Mouse (Mus musculus) adrenal gland, postnatal 10 days (tissue): Measurements from ENCODE around the gene Vsir. TPM values are rescaled to one million over a fixed set of nuclear protein-coding genes. Genes with fewer than 3 reads are reported as not detected.
A peak's percentile ranks its signal among the peaks of the same experiment; 100 is the strongest.

ENCODE experiments used
- DNase-seq: peaks from one replicate; pipeline ENCODE4 v3.0.0; 2021; ENCODE audit warnings: mixed read lengths
- total RNA-seq, 2 experiments: library from RNA; stranded (reverse); gene quantifications; 2 replicates each; pipeline ENCODE4 v1.2.3; 2021

Gene Vsir
- total RNA-seq, 2 experiments from 2014 or later = 20.1 to 21.0 TPM

DNA sequence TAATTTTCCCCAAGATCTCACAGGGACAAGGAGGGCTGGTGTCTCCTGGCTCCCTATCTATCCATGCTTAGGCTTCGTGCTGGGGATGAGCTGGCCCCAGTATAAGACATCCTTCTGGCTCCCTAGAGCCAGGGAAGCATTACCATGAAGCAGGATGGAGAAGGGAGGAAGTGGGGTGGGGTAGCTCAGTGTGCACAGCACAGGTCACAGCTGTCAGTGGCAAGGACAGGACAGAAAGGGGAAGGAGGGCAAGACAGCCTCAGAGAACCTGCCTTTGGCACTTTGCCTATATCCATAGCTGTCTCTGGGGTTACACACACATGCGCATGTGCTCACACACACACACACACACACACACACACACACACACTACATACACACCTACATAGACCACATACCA lies 41.7 kb downstream of the Vsir start:
- no peak for DNase-seq

GRCm38 (mm10) chr10:60389447-60389865 lies 42.8 kb downstream of the Vsir start:
- no peak for DNase-seq

- DNase-seq = no peak
Measured at GRCm38 (mm10) chr10:60390177-60390903, 43.7 kb downstream of the Vsir start.

DNA sequence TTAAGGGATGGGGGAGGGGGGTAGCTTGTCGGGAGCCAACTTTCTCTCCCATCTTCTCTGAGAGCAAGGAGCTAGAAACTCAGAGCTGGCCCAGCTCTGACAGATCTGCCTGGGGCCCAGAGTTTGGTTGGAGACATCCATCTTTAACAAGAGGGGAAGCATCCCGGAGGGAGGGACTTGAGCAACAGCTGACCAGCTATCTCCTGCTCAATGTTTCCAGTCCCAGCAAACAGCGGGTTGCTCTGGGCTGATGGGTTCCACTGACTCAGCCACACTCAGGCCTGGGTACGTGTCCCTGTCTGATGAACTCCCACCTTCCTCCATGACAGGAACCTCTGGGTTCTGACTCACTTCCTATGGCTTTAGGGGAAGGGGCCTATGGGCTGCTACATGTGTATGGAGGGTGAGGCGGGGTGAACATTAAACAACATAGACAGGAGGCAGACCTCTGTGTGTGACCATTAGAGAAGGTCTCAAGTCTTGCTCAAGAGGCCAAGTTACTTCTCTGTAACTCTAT lies 44.3 kb downstream of the Vsir start:
- no peak for DNase-seq

DNA sequence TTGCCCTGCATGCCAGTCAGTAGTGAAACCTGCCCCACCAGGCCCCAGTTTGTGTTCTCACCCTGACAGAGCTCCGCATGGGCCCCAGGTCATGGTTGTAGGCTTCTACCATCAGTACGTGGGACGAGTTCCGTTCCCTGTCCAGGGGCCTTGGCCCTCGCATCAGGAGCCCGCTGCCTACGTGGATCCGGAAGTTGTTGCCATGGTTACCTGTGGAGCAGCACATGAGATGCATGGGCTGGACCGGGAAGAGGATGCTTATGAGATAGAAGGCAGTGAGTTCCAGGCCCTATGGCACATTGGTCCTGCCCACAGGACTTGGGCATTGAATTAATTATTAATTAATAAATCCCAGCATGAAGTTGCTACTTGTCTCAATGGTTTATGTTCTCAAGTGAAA lies 45.0 kb downstream of the Vsir start:
- DNase-seq = no peak

DNA sequence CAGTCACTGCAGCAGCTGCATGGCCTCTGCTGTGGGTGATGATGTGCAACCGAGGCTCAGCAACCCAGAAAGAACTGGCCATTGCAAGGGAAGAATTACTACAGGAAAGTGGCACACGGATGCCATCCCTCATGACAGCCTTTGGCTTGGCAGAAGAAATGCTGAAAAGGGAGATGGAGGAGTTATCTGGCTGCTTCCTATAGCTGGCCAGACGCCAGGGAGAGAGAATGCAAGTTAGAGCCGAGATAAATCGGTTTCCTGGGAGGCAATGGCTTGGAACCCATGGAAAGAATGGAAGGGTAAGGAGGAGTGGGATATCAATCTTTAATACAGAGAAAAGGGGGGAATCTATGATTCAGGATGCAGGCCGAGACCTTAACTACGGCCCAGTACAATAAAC lies 48.3 kb downstream of the Vsir start:
- DNase-seq = no peak

DNA sequence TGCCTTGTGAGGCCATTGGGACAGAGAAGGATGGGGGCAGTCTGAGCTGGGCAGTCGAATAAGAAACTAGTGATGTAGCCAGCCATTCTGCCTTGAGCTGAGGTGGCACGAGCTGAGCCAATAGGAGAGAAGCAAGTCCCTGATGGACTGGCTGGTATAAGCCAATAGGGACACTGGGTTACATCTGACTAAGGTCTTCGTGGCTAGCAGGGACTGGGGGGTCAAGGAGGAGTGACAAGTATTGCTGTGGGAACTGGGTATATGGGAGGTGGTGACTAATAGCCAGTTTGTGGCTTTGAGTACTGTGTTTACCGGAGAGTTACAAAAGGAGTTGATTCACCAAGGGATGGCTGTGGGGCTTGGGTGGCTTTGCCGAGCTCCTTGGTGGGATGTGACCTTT lies 49.0 kb downstream of the Vsir start:
- no peak for DNase-seq

- no peak for DNase-seq
Measured at GRCm38 (mm10) chr10:60398051-60398814, 51.6 kb downstream of the Vsir start.

- DNase-seq = no peak
Measured at GRCm38 (mm10) chr10:60399449-60399848, 52.8 kb downstream of the Vsir start, which contains the start of gene Gm17455. Gene Gm17455 (plus strand): TSS chr10:60399726.

GRCm38 (mm10) chr10:60400507-60401295 lies 54.0 kb downstream of the Vsir start:
- DNase-seq = no peak

DNA sequence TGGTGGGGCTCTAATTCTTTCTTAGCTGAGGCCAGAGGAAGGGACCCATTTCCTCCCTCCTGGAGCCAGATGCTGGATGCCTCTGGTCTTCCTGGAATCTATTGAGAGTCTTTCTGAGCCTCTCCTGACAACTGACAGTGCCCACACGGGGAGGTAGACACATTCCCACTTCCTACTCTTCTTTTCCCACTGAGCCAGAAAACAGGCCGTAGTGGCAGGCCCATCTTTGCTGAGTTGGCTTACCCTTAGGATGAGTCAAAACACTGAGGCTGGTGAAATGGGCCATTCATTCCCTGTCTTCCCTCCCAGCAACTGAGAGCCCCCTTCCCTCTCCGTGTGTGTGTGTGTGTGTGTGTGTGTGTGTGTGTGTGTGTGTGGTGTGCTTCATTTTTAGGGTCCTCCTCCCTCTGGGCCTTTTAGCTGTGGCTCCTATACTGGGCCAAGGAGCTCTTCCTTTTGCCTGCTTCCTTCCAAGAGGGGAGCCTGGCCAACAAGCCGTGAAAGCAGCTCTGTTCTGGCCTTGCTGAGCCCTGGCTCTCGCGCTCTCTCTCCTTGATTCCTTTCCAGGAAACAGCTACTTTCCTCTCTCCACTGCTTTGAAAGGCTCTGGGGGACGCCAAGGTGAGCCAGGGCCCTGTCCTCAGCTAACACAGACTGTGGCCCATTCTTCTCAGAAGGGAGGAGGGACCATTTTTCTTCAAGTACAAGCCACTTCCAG lies 59.0 kb downstream of the Vsir start:
- DNase-seq = peak; percentile 35

GRCm38 (mm10) chr10:60407831-60408230 lies 61.2 kb downstream of the Vsir start:
- DNase-seq = peak; percentile 80

GRCm38 (mm10) chr10:60411794-60412193 lies 65.1 kb downstream of the Vsir start:
- peak; percentile 18 for DNase-seq

GRCm38 (mm10) chr10:60413756-60414155 lies 67.1 kb downstream of the Vsir start:
- no peak for DNase-seq

DNA sequence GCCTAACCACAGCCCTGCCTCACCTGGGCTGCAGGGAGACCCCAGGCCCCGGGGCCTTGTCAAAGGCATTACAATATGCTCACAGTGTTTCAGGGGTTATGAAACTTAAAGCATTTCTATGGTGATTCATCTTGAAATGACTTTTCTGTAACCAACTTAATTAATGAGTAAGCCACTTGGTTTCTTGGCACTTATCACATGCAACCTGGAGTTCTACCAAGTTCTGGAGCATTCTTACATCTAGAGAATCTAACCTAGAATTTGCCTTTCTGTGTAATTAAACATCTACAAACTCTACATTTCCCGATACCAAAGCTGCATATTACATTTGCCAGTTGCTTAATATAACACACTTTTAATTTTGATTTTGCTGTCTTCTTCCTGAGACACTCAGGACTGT lies 70.4 kb downstream of the Vsir start:
- no peak for DNase-seq

DNA sequence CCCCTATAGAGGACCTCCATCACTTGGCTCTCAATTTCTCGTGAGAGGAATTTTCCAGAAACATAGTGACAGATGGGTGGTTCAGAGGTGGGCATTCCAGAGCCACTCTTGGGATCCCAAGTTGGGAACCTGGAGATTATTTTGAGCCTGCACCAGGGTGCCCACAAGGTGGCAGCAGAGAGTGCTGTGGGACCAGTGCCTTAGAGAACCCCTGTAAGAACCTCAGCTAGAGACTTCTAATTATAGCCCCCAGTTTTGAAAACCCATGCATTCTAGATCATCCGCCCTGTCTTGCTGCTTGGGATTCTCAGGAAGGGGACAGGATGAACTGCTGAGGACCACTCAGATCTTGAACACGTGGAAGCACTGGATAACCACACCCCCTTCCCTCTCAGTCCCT lies 71.5 kb downstream of the Vsir start:
- DNase-seq = peak; percentile 80

DNA sequence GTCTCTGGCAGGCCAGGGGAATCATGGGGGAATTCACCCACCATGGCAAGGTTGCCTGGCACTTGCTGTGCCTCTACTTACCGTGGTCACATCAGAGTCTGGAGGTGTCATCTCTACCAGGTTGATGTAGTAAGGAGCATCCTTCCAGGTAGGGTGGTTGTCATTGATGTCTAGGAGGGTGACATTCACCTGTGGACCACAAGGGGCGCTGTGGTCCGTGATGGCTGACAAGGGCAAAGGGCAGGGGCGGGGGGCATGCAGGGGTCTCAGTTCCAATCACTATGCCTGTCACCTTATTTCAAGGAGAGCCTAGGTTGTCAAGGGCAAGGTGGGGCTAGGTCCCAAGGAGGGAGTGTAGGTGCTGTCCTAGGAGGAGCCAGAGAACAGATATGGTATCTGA lies 73.0 kb downstream of the Vsir start:
- no peak for DNase-seq

Other genes starting within 250 kb of the Vsir start
- 10 to 100 TPM; 32.9 to 37.8 TPM for gene Spock2, start 240.6 kb upstream of the Vsir start, total RNA-seq
- 1 to 10 TPM; 2.8 to 3.0 TPM for gene Chst3, start 127.6 kb upstream of the Vsir start, total RNA-seq
- 100 to 1,000 TPM; 882 to 922 TPM for gene Psap, start 69.2 kb upstream of the Vsir start, total RNA-seq
- gene Gm17455, start 52.9 kb downstream of the Vsir start, total RNA-seq = not detected